Comparison of ENCODE assay signal across 39 mouse cellular contexts in genomic region chr2:154304604-154305003, GRCm38 (mm10). TPM values are rescaled to one million over a fixed set of nuclear protein-coding genes. Genes with fewer than 3 reads are reported as not detected.
"Had no signal": no experiment of that assay in that cellular context is flagged by ENCODE, and none has a peak within 500 bp of the region (broad histone marks: within the 10 kb centered on the region; RNA-seq: fewer than 3 reads in every experiment).

No protein-coding gene starts in this region.

RNA-seq across cellular contexts. Expression of gene Bpifb9b, which starts 2.4 kb away (rescaled TPM):
- total RNA-seq: heart, postnatal 10 days; heart, postnatal 14 days; heart, postnatal 25 days; heart, postnatal 36 days; heart, postnatal 4 days; hematopoietic stem cell, adult 5-6 weeks; layer of hippocampus, adult 18-20 months; layer of hippocampus, adult 2 months; layer of hippocampus, postnatal 10 days; layer of hippocampus, postnatal 14 days; layer of hippocampus, postnatal 25 days; layer of hippocampus, postnatal 36 days had no signal
- polyA plus RNA-seq: heart, embryonic 10.5 days; heart, embryonic 11.5 days; heart, embryonic 12.5 days; heart, embryonic 14.5 days; heart, embryonic 15.5 days; heart, embryonic 16.5 days; heart, postnatal 0 days; hindbrain, embryonic 10.5 days; hindbrain, embryonic 11.5 days; hindbrain, embryonic 12.5 days; hindbrain, embryonic 13.5 days; hindbrain, embryonic 14.5 days; hindbrain, embryonic 15.5 days; hindbrain, embryonic 16.5 days; inflammation-experienced regulatory T-cells, adult 6 months; intestine, embryonic 14.5 days; intestine, embryonic 15.5 days; intestine, embryonic 16.5 days; intestine, postnatal 0 days; kidney, adult 2 months; kidney, embryonic 14.5 days; kidney, embryonic 15.5 days; kidney, embryonic 16.5 days; kidney, postnatal 0 days; large intestine, adult 2 months had no signal

RNA-seq across cellular contexts. Expression of gene Bpifb9a, which starts 47.0 kb away (rescaled TPM):
- total RNA-seq: heart, postnatal 10 days; heart, postnatal 14 days; heart, postnatal 25 days; heart, postnatal 36 days; heart, postnatal 4 days; hematopoietic stem cell, adult 5-6 weeks; hindbrain, postnatal 0 days; layer of hippocampus, adult 18-20 months; layer of hippocampus, adult 2 months; layer of hippocampus, postnatal 10 days; layer of hippocampus, postnatal 14 days; layer of hippocampus, postnatal 25 days; layer of hippocampus, postnatal 36 days had no signal
- polyA plus RNA-seq: heart, embryonic 10.5 days; heart, embryonic 11.5 days; heart, embryonic 13.5 days; heart, embryonic 14.5 days; heart, embryonic 15.5 days; heart, embryonic 16.5 days; heart, postnatal 0 days; hindbrain, embryonic 10.5 days; hindbrain, embryonic 11.5 days; hindbrain, embryonic 12.5 days; hindbrain, embryonic 13.5 days; hindbrain, embryonic 14.5 days; hindbrain, embryonic 15.5 days; hindbrain, embryonic 16.5 days; inflammation-experienced regulatory T-cells, adult 6 months; intestine, embryonic 14.5 days; intestine, embryonic 15.5 days; intestine, embryonic 16.5 days; intestine, postnatal 0 days; kidney, adult 2 months; kidney, embryonic 14.5 days; kidney, embryonic 15.5 days; kidney, embryonic 16.5 days; kidney, postnatal 0 days; large intestine, adult 2 months had no signal
